Mouse (Mus musculus) embryonic facial prominence, embryonic 10.5 days (tissue): ENCODE measurements at regions not wholly inside any gene's neighbourhood (a gene's known extent, or its start where the extent isn't known, plus 50 kb on each side); places are given as distances from the start of the nearest gene placed in this dataset.

Experiments
- DNase-seq: peaks from one replicate; pipeline ENCODE4 v3.0.0-alpha.2; 2017; ENCODE audit warnings: low spot score
- H3K27ac ChIP-seq: fragments of 300-500 bp; sonication (generic); replicated peaks from 2 replicates; pipeline ENCODE4 v1.5.1; 2016; ENCODE audit warnings: mild to moderate bottlenecking
- H3K27me3 ChIP-seq: fragments of 300-500 bp; sonication (generic); replicated peaks from 2 replicates; pipeline ENCODE4 v1.6.1; 2016; ENCODE audit warnings: low read depth, mild to moderate bottlenecking; ENCODE audit not compliant: poor library complexity, severe bottlenecking
- H3K36me3 ChIP-seq: fragments of 300-500 bp; sonication (generic); replicated peaks from 2 replicates; pipeline ENCODE4 v1.6.1; 2016; ENCODE audit warnings: mild to moderate bottlenecking, moderate library complexity
- H3K4me1 ChIP-seq: fragments of 300-500 bp; sonication (generic); 2 replicates; pipeline ENCODE4 v1.6.1; 2016
- H3K4me3 ChIP-seq: fragments of 300-500 bp; sonication (generic); 2 replicates; pipeline ENCODE4 v1.5.1; 2016; ENCODE audit warnings: mild to moderate bottlenecking, moderate library complexity
- H3K9me3 ChIP-seq: fragments of 300-500 bp; sonication (generic); 2 replicates; pipeline ENCODE4 v1.6.1; 2016; ENCODE audit warnings: mild to moderate bottlenecking
- WGBS: fragments of 180-500 bp; shearing (Covaris S2); methylation state at CpG from one replicate; pipeline ENCODE4 v1.1.7; 2016; 5-methylcytosine and 5-hydroxymethylcytosine counted together

DNA sequence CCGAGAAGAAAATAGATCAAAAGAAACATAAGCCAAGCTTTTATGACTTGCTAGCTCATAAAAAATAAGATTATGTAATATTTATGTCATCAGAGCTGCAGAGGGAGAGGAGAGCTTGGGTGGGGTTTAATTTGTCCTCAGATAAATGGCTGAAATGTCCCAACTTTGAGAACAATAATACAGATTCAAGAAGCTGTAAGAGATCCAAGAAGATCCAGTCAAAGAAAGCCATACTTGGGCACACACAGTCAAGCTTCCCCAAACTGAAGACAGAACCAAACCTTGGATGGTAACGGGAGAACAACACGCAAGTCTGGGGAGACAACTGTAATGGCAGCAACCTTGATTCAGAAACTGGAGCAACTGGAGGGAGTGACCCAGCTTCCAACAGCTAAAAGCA is 243.6 kb downstream of the Sorl1 start:
- Histone ChIP-seq H3K27me3 (no peaks in the 10 kb centered on the region), H3K4me3 (no peak overlapping the region), H3K4me1 (peaks cover 29% of the 10 kb centered on the region), H3K9me3 (no peaks in the 10 kb centered on the region), H3K36me3 (no peaks in the 10 kb centered on the region), H3K27ac (no peak overlapping the region)
- 92% methylated on average over 3 of the region's 3 CpGs for WGBS
- DNase-seq: no peak

DNA sequence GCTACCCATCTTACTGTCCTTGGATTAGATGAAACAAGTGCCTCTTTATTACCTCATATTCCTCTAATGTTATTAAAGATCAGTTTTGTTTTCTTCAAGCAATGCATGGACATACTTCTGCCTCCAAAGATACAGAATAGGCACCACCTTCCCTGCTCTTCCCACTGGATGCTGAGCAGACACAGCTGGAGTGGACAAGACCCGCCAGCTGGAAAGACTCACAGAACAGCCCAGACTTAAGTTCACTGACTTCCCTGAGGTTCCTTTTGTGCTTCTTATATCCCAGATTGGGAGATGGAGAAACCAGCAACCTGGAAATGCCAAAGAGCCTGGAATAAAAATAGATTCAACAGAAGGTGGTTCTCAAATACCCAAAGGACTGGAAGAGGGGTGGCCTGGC is 245.0 kb downstream of the Sorl1 start:
- H3K27ac ChIP-seq: peak overlapping the region; percentile 54
- no peak for DNase-seq
- no peaks in the 10 kb centered on the region for H3K9me3 ChIP-seq
- H3K36me3 ChIP-seq: no peaks in the 10 kb centered on the region
- no peak overlapping the region for H3K4me3 ChIP-seq
- H3K4me1 ChIP-seq: peaks cover 29% of the 10 kb centered on the region
- WGBS: 87% methylated on average over 1 of the region's 1 CpGs
- no peaks in the 10 kb centered on the region for H3K27me3 ChIP-seq

DNA sequence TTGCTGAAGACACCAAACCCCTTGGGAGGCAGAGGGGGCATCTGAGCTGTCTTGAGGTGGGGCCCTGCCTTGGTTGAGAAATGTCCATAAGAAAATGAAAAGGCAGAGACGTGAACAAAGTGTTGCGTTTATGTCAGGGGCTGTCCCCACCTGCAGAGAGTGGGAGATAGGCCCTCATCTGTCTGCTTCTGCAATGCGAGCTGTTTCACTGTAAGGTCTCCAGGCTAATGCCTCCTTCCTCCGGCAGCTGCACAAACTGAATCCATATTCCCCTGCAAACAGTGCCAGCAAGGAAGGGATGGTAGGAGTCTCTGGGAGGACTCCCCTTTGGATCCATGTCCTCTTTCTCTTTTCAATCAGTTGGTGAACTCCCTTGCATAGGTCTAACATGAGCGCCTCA is 263.0 kb downstream of the Sorl1 start:
- 56% methylated on average over 5 of the region's 5 CpGs for WGBS
- no peaks in the 10 kb centered on the region for H3K9me3 ChIP-seq
- peak overlapping the region; percentile 83 for H3K27ac ChIP-seq
- H3K27me3 ChIP-seq: no peaks in the 10 kb centered on the region
- no peak for DNase-seq
- H3K4me3 ChIP-seq: peak overlapping the region; percentile 34; the same call in 1 of the 2 replicates
- peaks cover 45% of the 10 kb centered on the region for H3K4me1 ChIP-seq
- no peaks in the 10 kb centered on the region for H3K36me3 ChIP-seq

DNA sequence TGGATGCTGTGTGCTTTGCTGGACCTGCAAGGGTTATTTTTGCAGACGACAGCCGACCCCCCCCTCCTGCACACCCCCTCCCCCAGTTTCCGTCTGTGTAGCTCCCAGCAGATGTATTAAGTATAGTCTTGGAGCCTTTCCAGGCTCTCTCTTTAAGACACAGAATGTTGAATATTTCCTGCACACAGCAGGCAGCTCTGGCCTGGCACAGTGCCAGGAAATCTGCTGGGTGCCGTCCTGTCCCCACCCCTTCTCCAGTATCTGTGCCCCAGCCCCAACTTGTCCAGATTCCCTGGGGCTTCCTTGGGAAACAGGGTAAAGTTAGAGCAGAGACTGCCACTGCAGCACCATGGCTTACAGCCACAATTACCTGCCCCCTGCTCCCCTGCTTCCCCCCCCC is 263.4 kb downstream of the Sorl1 start:
- peak; percentile 69 for DNase-seq
- peak overlapping the region; percentile 34; the same call in 1 of the 2 replicates for H3K4me3 ChIP-seq
- no peaks in the 10 kb centered on the region for H3K9me3 ChIP-seq
- no peaks in the 10 kb centered on the region for H3K27me3 ChIP-seq
- no peaks in the 10 kb centered on the region for H3K36me3 ChIP-seq
- H3K4me1 ChIP-seq: peaks cover 44% of the 10 kb centered on the region
- H3K27ac ChIP-seq: peak overlapping the region; percentile 83
- 15% methylated on average over 4 of the region's 4 CpGs for WGBS

DNA sequence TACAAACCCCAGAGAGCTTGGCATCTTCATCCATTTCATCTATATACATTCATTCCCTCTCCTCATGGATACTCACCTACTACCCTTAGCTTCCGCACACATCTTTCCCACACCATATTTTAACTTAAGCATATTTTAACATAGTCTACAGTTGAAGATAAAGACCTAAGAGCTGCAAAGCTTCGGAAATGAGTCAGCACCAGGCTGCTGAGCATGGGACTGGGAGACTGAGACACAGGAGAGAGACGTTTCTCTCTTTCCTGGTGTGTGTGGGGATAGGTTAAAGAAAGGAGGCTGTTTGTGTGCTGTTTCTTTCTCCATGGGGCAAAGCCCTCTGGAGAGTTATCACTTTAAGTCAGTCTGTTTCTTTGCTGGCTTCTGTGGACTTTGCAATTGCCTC is 264.3 kb downstream of the Sorl1 start:
- Histone ChIP-seq H3K27me3 (no peaks in the 10 kb centered on the region), H3K36me3 (no peaks in the 10 kb centered on the region), H3K9me3 (no peaks in the 10 kb centered on the region), H3K4me1 (peaks cover 39% of the 10 kb centered on the region), H3K27ac (peak overlapping the region; percentile 83), H3K4me3 (no peak overlapping the region)
- 80% methylated on average over 3 of the region's 3 CpGs for WGBS
- no peak for DNase-seq

DNA sequence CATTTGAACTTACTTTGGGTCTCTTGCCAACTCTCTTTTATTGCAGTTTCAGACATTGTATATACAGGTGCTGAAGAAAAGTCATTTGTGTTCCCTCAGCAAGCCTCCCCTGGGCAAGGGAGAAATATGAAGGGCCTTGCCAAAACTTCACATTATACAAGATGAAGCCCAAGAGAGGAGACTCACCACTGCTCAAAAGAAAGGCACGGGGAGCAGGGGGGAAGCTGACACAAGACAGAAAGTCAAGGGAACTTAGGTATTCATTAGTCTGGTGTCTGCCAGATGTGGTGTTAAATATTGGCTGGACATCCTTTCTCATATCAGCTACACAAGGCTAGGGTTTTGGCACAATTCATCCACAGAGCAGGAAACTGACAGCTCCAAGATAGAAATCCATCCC is 272.0 kb downstream of the Sorl1 start:
- H3K27ac ChIP-seq: no peak overlapping the region
- no peaks in the 10 kb centered on the region for H3K36me3 ChIP-seq
- no peaks in the 10 kb centered on the region for H3K27me3 ChIP-seq
- H3K4me3 ChIP-seq: no peak overlapping the region
- peaks cover 9% of the 10 kb centered on the region; the same call in 1 of the 2 replicates for H3K4me1 ChIP-seq
- H3K9me3 ChIP-seq: no peaks in the 10 kb centered on the region
- WGBS: 78% methylated on average over 1 of the region's 1 CpGs
- no peak for DNase-seq

DNA sequence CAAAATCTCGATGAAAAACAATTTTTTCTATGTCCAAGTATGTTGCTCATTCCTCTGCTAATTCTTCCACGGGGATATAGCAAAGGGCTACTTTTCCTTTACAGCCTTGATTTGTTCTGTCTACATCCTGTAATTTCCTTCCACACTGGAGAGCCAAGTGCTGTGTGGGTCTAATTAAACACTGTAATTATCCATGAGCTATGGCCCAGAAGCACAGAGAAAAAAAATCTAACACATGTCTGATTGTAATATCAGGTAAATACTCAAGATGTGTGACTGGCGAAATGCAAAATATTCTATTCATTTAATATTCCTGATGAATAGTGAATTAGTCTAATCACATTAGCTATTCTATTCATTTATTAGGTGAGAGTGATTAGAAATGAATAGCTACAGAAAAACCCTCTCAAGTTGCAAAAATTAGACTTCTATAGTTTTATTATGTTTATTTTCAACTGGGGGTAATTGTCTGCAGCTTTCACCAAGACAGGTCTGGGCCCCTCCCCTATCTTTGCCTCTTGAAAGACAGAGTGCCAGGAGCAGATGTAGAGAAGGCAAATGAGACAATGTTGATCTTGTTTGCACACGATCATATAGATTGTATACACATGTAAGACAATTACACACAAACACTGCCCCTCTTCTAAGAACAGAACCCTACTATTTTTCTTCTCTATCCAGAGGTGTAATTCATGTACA is 274.3 kb downstream of the Sorl1 start:
- Histone ChIP-seq H3K36me3 (no peaks in the 10 kb centered on the region), H3K9me3 (no peaks in the 10 kb centered on the region), H3K4me3 (no peak overlapping the region), H3K4me1 (peaks cover 12% of the 10 kb centered on the region; the same call in 1 of the 2 replicates), H3K27me3 (no peaks in the 10 kb centered on the region), H3K27ac (no peak overlapping the region; the same call in 1 of the 2 replicates)
- 69% methylated on average over 4 of the region's 4 CpGs for WGBS
- DNase-seq: no peak

DNA sequence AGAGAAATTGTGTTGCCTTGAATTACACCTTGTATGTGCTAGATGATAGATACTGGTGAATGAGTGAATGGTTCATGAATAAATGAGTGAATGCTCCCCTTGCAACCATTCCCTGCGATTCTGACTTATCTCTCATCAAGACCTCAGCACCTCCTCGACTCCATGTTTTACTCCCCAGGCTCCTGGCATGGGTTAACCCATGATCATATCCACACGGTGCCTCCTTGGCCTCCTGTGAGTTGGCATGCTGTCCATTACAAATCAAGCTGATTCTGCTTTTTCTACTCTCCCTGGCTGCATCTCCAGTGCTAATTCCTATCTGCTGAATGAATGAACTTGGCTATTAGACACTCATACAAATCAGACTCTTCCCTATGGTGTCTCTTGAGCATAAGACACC is 279.5 kb downstream of the Sorl1 start:
- H3K36me3 ChIP-seq: no peaks in the 10 kb centered on the region
- no peak overlapping the region for H3K4me3 ChIP-seq
- H3K9me3 ChIP-seq: no peaks in the 10 kb centered on the region
- H3K4me1 ChIP-seq: peaks cover 10% of the 10 kb centered on the region; the same call in 1 of the 2 replicates
- no peak overlapping the region for H3K27ac ChIP-seq
- no peaks in the 10 kb centered on the region for H3K27me3 ChIP-seq
- DNase-seq: no peak
- 90% methylated on average over 3 of the region's 3 CpGs for WGBS

DNA sequence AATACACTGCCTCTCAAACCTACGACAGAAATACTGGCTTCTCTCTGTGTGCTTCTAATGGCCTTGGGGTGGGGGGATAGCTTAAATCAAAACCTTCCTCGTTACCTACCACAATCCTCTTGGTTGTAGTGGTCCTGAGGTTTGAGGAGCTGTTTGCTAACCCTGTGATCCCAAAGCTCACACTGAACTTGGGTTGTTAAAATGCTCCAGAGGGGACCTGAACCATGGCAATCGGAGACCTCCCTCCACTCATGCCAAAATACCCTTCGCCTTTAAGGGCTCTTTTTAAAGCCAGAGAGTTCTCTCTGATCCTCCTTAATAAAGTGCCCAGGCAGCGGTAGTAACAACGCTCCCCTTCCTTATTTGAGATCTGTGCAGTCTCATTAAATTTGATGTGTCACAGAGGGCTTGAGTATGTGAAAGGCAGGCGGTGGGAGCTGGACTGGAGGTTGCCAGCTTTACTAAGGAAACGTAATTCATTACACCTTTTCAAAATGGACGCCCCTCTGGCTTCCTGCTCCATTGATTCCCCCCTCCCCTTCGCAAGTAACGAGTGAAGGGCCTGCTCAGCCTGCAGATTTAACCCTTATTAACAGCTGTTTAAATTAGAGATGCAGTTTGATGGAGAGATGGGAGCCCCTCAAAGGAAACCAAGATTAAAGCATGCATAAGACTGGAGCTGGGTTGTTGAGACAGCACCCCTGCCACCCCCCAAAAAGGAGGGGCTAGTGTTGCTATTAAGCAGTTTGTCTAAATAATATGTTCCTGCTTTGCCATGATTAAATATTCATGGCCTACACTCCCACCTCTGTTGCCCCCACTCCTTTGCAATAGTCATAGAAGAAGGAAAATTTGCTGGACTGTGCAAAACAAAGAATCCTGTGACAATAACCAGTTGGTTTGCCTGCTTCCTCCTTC is 289.4 kb downstream of the Sorl1 start:
- 74% methylated on average over 11 of the region's 11 CpGs for WGBS
- no peaks in the 10 kb centered on the region for H3K27me3 ChIP-seq
- peaks cover 9% of the 10 kb centered on the region for H3K4me1 ChIP-seq
- H3K27ac ChIP-seq: peak overlapping the region; percentile 51
- peak; percentile 24 for DNase-seq
- no peaks in the 10 kb centered on the region for H3K36me3 ChIP-seq
- H3K4me3 ChIP-seq: no peak overlapping the region
- peaks cover 10% of the 10 kb centered on the region; the same call in 1 of the 2 replicates for H3K9me3 ChIP-seq

DNA sequence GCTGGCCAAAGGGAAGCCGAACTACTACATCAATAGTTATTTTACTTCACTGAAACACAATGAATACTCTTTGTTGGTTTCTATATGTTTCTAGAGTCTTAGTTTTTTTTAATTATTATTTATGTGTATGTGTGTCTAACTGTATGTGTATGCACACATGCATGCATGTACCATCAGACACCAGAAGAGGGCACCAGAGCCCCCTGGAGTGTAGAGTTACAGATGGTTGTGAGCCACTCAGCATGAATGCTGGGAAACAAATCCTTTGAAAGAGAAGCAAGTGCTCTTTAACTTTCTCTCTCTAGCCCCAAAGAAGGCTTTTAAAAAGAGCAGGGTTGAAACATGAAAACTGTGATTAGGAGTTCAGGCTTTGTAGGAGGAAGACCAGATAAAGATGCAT is 290.7 kb downstream of the Sorl1 start:
- H3K27me3 ChIP-seq: no peaks in the 10 kb centered on the region
- 97% methylated on average over 1 of the region's 1 CpGs for WGBS
- peaks cover 10% of the 10 kb centered on the region; the same call in 1 of the 2 replicates for H3K9me3 ChIP-seq
- no peak overlapping the region for H3K27ac ChIP-seq
- DNase-seq: no peak
- H3K4me3 ChIP-seq: no peak overlapping the region
- H3K36me3 ChIP-seq: no peaks in the 10 kb centered on the region
- H3K4me1 ChIP-seq: peaks cover 9% of the 10 kb centered on the region

DNA sequence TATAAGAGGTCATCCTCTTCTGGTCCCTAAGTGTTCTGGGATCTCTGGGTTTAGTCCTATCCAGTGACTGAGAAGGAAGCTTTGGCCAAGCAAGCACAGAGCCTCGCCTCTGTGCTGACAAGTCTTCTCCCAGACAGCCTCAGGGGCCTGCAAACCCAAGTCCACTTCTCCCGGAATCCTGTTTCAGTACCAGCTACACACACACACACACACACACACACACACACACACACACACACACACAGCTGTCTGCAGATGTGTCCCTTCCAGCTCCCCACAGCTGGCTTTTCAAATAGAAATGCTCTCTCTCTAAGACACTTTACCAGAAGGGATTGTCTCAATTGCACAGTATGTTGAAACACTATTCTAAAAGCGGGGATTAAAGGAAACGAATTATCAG is 296.7 kb downstream of the Sorl1 start:
- DNase-seq: no peak
- Histone ChIP-seq H3K4me3 (no peak overlapping the region), H3K27ac (peak overlapping the region; percentile 67; the same call in 1 of the 2 replicates), H3K4me1 (peaks cover 14% of the 10 kb centered on the region), H3K27me3 (no peaks in the 10 kb centered on the region), H3K36me3 (no peaks in the 10 kb centered on the region), H3K9me3 (0 out of 2 replicates have a peak, but pooled peaks cover 3% of the 10 kb centered on the region)
- 64% methylated on average over 4 of the region's 4 CpGs for WGBS

DNA sequence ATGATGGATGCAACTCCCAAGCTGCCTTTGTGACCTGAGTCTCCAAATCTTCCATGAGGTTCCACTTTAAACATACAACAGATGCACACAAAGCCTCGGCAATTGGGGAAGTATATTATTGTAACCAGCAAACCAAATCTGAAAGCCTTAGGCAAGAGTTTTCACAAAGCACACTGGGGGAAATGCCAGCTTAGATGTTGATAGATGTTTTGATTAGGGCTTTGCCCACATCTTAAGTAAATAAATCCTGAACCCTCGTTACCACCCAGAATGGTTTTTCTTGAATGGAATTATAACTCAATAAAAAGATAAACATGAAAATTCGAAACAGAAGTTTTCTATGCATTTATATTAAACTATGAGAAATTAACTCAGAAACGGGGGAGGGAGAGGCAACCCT is 302.7 kb downstream of the Sorl1 start:
- H3K27me3 ChIP-seq: no peaks in the 10 kb centered on the region
- H3K4me3 ChIP-seq: no peak overlapping the region
- H3K9me3 ChIP-seq: 0 out of 2 replicates have a peak, but pooled peaks cover 3% of the 10 kb centered on the region
- WGBS: 58% methylated on average over 4 of the region's 4 CpGs
- DNase-seq: no peak
- H3K36me3 ChIP-seq: no peaks in the 10 kb centered on the region
- peaks cover 14% of the 10 kb centered on the region; the same call in 1 of the 2 replicates for H3K4me1 ChIP-seq
- 0 out of 2 replicates have a peak overlapping the region, but pooled peaks have one; percentile 66 for H3K27ac ChIP-seq
